8 mouse cellular contexts compared by ENCODE assay signal in genomic region chr11:86201901-86202675, GRCm38 (mm10). TPM values are rescaled to one million over a fixed set of nuclear protein-coding genes. Genes with fewer than 3 reads are reported as not detected.
DNase-seq lines count a peak whose midpoint lies in the region; ATAC-seq and TF ChIP-seq lines count a peak whose summit lies in the region.

No protein-coding gene starts in this region.

- no peak for ATAC-seq in forebrain, embryonic 13.5 days
- ATAC-seq in intestine, embryonic 16.5 days: no peak
- 0 out of 2 replicates have a peak, but pooled peaks have one; percentile 9 for ATAC-seq in megakaryocyte progenitor cell, adult 5-6 weeks (replicated peaks; ENCODE audit: poor library complexity)

- DNase-seq in layer of hippocampus, adult 2 months (ENCODE audit: low spot score in 2 of 2): no peak
- DNase-seq in layer of hippocampus, postnatal 36 days: no peak
- peak; percentile 32 for DNase-seq in thymus, adult 2 months
- no peak for DNase-seq in layer of hippocampus, postnatal 14 days (ENCODE audit: low spot score in 2 of 2)

- H3K4me3 ChIP-seq in layer of hippocampus, adult 2 months: peak overlapping the region; percentile 95
- peak overlapping the region; percentile 90 for H3K4me3 ChIP-seq in brown adipose tissue, adult 24 weeks (ENCODE audit: insufficient read depth, low read depth, low read length)
- peak overlapping the region; percentile 79 for H3K4me3 ChIP-seq in forebrain, embryonic 13.5 days
- H3K4me3 ChIP-seq in intestine, embryonic 16.5 days (ENCODE audit: low read length): peak overlapping the region; percentile 89
- H3K4me3 ChIP-seq in thymus, adult 2 months (ENCODE audit: control insufficient read depth, insufficient read depth, low read length): peak overlapping the region; percentile 87

- peaks cover 32% of the 10 kb centered on the region for H3K9me3 ChIP-seq in forebrain, embryonic 13.5 days (replicated peaks)
- H3K9me3 ChIP-seq in intestine, embryonic 16.5 days (ENCODE audit: control insufficient read depth, low read length): no peaks in the 10 kb centered on the region

- no peaks in the 10 kb centered on the region for H3K27me3 ChIP-seq in forebrain, embryonic 13.5 days
- H3K27me3 ChIP-seq in intestine, embryonic 16.5 days (replicated peaks; ENCODE audit: control insufficient read depth, insufficient read depth, low read length): no peaks in the 10 kb centered on the region
- H3K27me3 ChIP-seq in thymus, adult 2 months (ENCODE audit: control insufficient read depth, insufficient read depth, low read length): no peaks in the 10 kb centered on the region

- peaks cover 46% of the 10 kb centered on the region for H3K36me3 ChIP-seq in forebrain, embryonic 13.5 days (ENCODE audit: poor library complexity, severe bottlenecking)
- peaks cover 31% of the 10 kb centered on the region for H3K36me3 ChIP-seq in intestine, embryonic 16.5 days (ENCODE audit: control insufficient read depth, insufficient read depth, low read length)
- H3K36me3 ChIP-seq in thymus, adult 2 months (ENCODE audit: control insufficient read depth, insufficient read depth, low read length): peaks cover 16% of the 10 kb centered on the region

- H3K9ac ChIP-seq in forebrain, embryonic 13.5 days: peak overlapping the region; percentile 86
- H3K9ac ChIP-seq in intestine, embryonic 16.5 days (ENCODE audit: low read depth, low read length): peak overlapping the region; percentile 77

- TF ChIP-seq CTCF in layer of hippocampus, adult 2 months (conservative IDR thresholded peaks at IDR 0.05): no peak
- TF ChIP-seq CTCF in thymus, adult 2 months (IDR thresholded peaks at IDR 0.05; ENCODE audit: borderline replicate concordance, control insufficient read depth, extremely low read depth, insufficient read depth, low read length, poor library complexity): no peak

- H3K4me2 ChIP-seq in forebrain, embryonic 13.5 days: peak overlapping the region; percentile 78
- peak overlapping the region; percentile 70 for H3K4me2 ChIP-seq in intestine, embryonic 16.5 days (ENCODE audit: low read depth, low read length)

- H3K27ac ChIP-seq in layer of hippocampus, adult 2 months: peak overlapping the region; percentile 83
- H3K27ac ChIP-seq in brown adipose tissue, adult 24 weeks (replicated peaks; ENCODE audit: low read depth, low read length): peak overlapping the region; percentile 77; the same call in 1 of the 2 replicates
- H3K27ac ChIP-seq in forebrain, embryonic 13.5 days: peak overlapping the region; percentile 57; the same call in 1 of the 2 replicates
- peak overlapping the region; percentile 94 for H3K27ac ChIP-seq in intestine, embryonic 16.5 days (ENCODE audit: low read length)
- peak overlapping the region; percentile 84 for H3K27ac ChIP-seq in thymus, adult 2 months (ENCODE audit: control insufficient read depth, insufficient read depth, low read length)

- no peaks in the 10 kb centered on the region; the same call in 1 of the 2 replicates for H3K4me1 ChIP-seq in brown adipose tissue, adult 24 weeks (ENCODE audit: control insufficient read depth, insufficient read depth, insufficient read length, low read length)
- H3K4me1 ChIP-seq in forebrain, embryonic 13.5 days: peaks cover 20% of the 10 kb centered on the region
- peaks cover 7% of the 10 kb centered on the region for H3K4me1 ChIP-seq in intestine, embryonic 16.5 days (ENCODE audit: control insufficient read depth, insufficient read depth, low read length)
- H3K4me1 ChIP-seq in thymus, adult 2 months (replicated peaks; ENCODE audit: control insufficient read depth, insufficient read depth, low read length): peaks cover 10% of the 10 kb centered on the region

- 53% methylated on average over 16 of the region's 16 CpGs for WGBS in forebrain, embryonic 13.5 days
- WGBS in intestine, embryonic 16.5 days: 35% methylated on average over 16 of the region's 16 CpGs
- WGBS in thymus, adult 2 months: 22% methylated on average over 16 of the region's 16 CpGs

- TF ChIP-seq POLR2A in thymus, adult 2 months (IDR thresholded peaks at IDR 0.05; ENCODE audit: control insufficient read depth, extremely low read depth, insufficient read depth, low read length, poor library complexity): no peak

RNA-seq across cellular contexts. Expression of gene Brip1, which starts 1.1 kb away (rescaled TPM):
- total RNA-seq in layer of hippocampus, adult 2 months (2021): under 1 TPM; 0.34 to 0.64 TPM
- total RNA-seq in layer of hippocampus, postnatal 36 days (2021): under 1 TPM; 0.12 to 0.25 TPM
- polyA plus RNA-seq in brown adipose tissue, adult 24 weeks (2012; ENCODE audit: insufficient read depth, insufficient read length, missing spikeins): 0.20 TPM in 1 of 2 replicates, not detected in the other
- 6.1 and 7.6 TPM in 2 replicates for polyA plus RNA-seq in forebrain, embryonic 13.5 days (2015; fragmentation: Nextera tagmentation; extraction: Ambion mirVana)
- polyA plus RNA-seq in intestine, embryonic 16.5 days (2015; fragmentation: Nextera tagmentation; extraction: Ambion mirVana): 7.5 and 7.9 TPM in 2 replicates
- 23.4 and 25.7 TPM in 2 replicates for total RNA-seq in megakaryocyte progenitor cell, adult 5-6 weeks (2015)
- 26.2 and 27.1 TPM in 2 replicates for total RNA-seq in megakaryocyte progenitor cell, adult 5-6 weeks (2017)
- polyA plus RNA-seq in thymus, adult 2 months (2012; rRNA removed): 1.9 and 2.8 TPM in 2 replicates
- total RNA-seq in layer of hippocampus, postnatal 14 days (2021): under 1 TPM; 0.32 to 0.45 TPM

RNA-seq across cellular contexts. Expression of gene Ints2, which starts 55.3 kb away (rescaled TPM):
- 10 to 100 TPM; 24.9 to 28.8 TPM for total RNA-seq in layer of hippocampus, adult 2 months (2021)
- total RNA-seq in layer of hippocampus, postnatal 36 days (2021): 10 to 100 TPM; 25.3 to 29.1 TPM
- 8.3 and 16.2 TPM in 2 replicates for polyA plus RNA-seq in brown adipose tissue, adult 24 weeks (2012; ENCODE audit: insufficient read depth, insufficient read length, missing spikeins)
- polyA plus RNA-seq in forebrain, embryonic 13.5 days (2015; fragmentation: Nextera tagmentation; extraction: Ambion mirVana): 34.2 and 37.5 TPM in 2 replicates
- 16.0 and 20.1 TPM in 2 replicates for polyA plus RNA-seq in intestine, embryonic 16.5 days (2015; fragmentation: Nextera tagmentation; extraction: Ambion mirVana)
- 23.2 and 29.4 TPM in 2 replicates for total RNA-seq in megakaryocyte progenitor cell, adult 5-6 weeks (2015)
- 25.1 and 47.4 TPM in 2 replicates for total RNA-seq in megakaryocyte progenitor cell, adult 5-6 weeks (2017)
- polyA plus RNA-seq in thymus, adult 2 months (2012; rRNA removed): 14.9 and 15.6 TPM in 2 replicates
- total RNA-seq in layer of hippocampus, postnatal 14 days (2021): 10 to 100 TPM; 26.1 to 26.3 TPM

Comparison
In these comparisons a context has a peak if more than half of its experiments do, and no peak if none do; other contexts are left out.
1. RNA of gene Brip1, which starts 1.1 kb away (total RNA-seq): 23.4 to 27.1 TPM in megakaryocyte progenitor cell, adult 5-6 weeks; 0.34 to 0.64 TPM in layer of hippocampus, adult 2 months, 0.32 to 0.45 TPM in layer of hippocampus, postnatal 14 days and 0.12 to 0.25 TPM in layer of hippocampus, postnatal 36 days; every median in the first group is over 10 times any median in the second.
2. Peak in every context shown above with its lines, with median percentiles within 50 percentile points of each other: H3K27ac ChIP-seq and H3K4me3 ChIP-seq.